Mouse (Mus musculus): ENCODE data around the gene Cntd1.
A peak's percentile ranks its signal among the peaks of the same experiment; 100 is the strongest.

Cntd1 gene

DNA sequence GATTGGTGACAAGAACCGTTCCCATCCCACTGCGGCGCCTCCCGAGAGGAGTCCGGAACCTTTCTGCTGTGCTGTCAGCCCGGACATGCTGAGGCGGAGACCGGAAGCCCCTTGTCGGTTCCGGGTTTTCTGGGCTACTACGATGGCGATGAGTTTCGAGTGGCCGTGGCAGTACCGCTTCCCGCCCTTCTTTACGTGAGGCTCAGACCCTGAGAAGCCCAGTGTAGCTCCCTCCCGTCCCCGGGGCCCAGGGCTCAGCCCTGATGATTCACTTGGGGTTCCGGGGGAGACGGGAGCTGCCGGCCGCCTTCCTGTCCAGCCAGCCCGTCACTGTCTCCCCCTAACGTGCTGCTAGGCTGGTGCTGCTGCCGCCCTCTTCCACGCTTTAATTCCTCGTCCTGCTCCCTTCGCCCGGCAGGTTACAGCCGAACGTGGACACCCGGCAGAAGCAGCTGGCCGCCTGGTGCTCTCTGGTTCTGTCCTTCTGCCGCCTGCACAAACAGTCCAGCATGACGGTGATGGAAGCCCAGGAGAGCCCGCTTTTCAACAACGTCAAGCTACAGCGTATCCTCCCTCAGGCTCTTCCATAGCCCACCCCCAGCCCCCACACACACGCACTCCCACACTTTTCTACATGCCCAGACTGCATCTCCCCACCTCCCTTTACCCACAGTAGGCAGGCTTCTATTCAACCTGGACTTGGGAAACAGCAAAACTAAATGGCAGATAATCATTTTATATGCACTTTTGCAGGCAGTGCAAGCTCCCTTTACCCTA lies 25.0 kb upstream of the Cntd1 start, which contains the start of gene Vps25:
Gene Vps25, plus strand, starts transcription at position 95 of the 777 bp plus-strand sequence.
- peak; percentile 67 for DNase-seq (ENCODE audit: low read depth, low spot score)

DNA sequence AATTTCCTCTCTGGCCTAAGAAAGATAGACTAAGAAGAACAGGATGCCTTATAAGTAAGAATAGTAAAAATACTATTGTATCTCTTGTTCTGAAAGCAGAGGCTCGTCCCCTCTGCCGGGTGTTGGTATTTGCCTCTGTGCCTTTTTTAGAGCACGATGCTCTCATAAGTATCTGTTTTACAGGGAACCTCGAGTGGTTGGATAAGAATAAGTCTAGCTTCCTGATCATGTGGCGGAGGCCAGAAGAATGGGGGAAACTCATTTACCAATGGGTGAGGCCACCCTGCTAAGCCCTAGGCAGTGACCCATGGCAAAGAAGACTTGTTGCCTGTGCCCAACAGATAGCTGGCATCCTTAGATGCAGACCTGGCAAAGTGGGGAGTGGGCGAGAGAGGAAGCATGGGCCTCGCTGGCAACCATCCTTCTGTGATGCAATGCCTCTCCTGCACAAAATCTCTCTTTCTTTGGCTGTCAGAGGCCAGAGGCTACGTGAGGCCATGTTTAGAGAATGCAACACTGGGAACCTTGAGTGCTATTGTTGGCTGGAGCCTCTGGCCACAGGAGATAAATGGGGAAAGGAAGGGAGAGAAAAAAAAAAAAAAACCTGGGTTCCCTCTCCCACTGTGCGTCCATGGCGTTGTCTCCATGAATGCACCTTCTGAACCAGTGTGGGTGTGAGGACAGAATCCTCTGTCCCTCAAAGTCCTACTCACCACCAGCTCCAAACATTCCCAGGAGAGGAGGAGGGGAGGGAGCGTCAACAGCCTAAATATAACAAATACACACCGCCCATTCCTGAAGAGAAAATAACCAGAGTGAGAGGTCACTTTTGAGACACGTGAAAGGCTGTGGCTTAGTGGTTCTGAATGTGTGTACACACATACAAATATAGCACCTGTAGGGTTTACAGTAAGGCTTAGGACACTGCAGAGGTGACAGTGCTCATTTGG lies 22.7 kb upstream of the Cntd1 start:
- no peak for DNase-seq (ENCODE audit: low read depth, low spot score)

DNA sequence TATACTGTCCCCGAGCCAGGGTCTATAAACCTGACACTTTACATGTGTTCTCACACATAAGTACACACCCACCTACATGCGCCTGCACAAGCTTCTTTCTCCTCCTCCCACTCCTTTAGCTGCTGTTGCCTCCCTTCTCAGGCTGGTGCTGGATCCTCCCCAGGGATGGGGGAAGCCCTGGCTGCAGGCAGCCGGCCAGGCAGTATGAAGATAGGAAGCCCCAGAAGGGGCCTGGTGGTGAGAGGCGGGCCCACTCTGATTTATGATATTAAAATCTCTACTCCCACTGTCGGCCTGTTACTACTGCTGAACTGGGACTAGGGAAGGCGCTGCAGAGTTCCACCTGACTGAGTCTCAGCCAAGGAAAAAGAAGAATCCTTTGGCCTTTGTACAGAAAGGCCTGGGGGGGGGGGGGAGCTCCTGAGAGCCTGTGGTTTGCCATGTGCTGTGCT lies 19.5 kb upstream of the Cntd1 start:
- DNase-seq (ENCODE audit: low read depth, low spot score), result no peak

DNA sequence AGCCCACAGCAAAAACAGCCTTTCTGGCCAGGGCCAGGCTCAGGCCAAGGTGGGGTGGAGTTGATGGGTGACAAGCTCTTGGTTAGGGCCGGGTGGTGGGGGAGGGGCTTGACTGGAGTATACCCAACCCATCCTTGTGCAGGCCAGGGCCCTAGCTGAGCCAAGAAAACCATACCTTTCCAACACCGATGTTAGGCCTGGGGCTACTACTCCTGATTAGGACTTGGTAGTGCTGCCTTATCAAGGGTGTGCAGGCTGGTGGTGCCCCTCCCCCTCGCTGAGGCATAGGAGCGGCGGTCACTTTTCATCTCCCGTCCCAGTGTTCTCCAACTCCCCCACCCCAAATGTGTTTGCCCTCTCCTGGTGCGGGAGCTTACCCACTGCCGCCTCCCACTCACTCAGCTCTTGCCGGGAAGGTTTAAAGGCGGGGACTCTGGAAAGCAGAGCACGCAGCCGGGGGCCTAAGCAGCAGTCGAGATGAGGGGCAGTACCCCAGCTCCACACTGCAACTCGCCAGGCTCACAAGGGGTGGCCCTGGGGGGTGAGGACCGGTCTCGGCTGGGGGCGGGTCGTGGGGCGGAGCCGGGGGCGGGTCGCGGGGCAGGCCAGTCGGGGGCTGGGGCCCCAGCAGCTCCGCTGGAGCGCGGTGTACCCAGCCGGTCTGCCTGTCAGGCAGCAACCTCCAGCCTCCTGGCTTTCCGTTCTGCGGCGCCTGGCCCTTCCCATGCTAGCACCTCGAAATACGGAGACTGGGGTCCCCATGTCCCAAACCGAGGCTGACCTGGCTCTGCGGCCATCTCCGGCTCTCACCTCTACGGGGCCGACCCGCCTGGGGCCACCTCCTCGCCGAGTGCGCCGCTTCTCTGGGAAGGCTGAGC lies 18.6 kb upstream of the Cntd1 start, which contains the start of gene Wnk4:
Gene Wnk4, plus strand, starts transcription at position 620 of the 878 bp plus-strand sequence.
- no peak for DNase-seq (ENCODE audit: low read depth, low spot score)

DNA sequence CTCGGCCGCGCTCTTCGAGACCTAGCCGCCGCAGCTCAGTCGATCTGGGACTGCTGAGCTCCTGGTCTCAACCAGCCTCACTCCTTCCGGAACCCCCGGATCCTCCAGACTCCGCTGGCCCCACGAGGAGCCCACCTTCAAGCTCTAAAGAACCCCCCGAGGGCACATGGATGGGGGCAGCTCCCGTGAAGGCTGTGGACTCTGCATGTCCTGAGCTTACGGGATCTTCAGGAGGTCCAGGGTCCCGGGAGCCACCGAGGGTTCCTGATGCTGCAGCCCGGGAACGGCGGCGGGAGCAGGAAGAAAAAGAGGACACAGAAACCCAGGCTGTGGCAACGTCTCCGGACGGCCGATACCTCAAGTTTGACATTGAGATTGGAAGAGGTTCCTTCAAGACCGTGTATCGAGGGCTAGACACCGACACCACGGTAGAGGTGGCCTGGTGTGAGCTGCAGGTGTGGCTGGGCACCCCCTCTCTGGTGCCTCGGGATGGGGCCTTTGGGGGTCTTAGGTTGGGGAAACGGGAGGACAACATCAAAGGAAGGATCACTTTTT lies 17.9 kb upstream of the Cntd1 start:
- DNase-seq (ENCODE audit: low read depth, low spot score), result no peak

DNA sequence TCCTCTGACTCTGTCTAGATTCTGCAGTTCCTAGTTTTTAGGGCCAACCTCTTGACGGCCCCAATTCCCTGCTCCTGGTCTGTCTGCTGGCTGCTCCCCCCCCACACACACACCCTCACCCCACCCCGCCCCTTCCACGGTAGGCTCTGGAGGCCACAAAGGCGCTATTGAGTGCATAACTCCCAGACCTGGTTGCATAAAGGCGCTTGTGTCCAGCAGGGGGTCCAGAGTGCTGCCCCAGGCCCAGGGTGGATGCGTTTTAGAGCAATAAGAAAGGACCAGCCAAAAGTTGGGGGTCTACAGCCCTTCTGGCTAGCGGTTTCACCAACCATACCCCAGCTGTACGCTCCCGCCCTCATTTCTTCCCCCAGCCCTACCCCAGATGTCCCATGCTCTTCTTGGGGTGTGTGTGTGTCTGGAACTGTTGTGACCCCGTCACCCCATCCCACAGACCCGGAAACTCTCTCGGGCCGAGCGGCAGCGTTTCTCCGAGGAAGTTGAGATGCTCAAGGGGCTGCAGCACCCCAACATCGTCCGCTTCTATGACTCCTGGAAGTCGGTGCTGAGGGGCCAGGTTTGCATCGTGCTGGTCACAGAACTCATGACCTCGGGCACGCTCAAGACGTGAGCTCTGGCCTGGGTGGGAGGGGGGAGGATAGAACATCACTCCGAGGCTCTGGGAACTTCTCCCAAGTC lies 16.4 kb upstream of the Cntd1 start:
- no peak for DNase-seq (ENCODE audit: low read depth, low spot score)

DNA sequence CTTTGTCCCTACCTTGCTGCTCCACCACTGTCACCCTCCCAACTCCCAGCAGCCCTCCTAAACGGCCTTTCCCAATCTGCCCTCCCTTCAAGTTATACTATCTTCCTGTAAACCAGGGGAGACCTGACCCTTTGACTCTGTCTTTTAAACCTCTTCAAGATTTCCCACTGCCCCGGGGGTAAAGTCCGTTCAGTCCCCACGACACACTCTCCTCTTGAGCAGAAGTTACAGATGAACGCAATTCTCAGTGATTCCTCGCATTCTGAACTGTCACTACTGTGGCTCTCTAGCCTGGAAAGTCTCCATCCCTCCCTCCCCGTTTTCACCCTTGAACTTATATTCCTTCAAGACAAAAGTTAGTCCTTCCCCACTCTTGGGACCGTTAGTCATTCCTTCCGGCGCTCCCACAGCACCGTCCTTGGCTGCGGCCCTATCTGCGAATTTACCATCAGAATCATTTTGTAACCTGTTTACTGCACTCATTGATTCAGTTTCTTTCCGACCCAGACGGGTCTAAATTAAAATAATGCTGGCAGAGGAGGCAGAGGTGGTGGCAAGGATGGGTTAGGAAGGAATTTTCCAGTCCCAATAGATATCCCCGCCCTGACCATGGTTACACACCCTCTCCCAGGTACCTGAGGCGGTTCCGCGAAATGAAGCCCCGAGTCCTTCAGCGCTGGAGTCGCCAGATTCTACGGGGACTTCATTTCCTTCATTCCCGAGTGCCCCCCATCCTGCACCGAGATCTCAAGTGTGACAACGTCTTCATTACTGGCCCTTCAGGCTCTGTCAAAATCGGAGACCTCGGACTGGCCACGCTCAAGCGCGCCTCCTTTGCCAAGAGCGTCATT lies 15.4 kb upstream of the Cntd1 start:
- no peak for DNase-seq (ENCODE audit: low read depth, low spot score)

DNA sequence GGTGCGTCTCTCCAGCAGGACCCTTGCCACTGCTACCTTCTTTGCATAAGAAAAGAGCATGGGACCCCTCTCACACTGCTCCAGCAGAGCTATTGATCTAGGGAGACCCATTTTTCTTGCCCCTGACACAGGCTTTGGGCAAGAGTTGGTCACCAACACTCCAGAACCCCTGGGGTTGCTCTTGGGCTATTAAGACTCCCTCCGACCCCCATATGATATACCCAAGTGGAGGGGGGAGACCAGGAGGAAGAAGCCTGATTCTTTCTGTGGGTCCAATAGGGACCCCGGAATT lies 14.9 kb upstream of the Cntd1 start:
- no peak for DNase-seq (ENCODE audit: low read depth, low spot score)

DNA sequence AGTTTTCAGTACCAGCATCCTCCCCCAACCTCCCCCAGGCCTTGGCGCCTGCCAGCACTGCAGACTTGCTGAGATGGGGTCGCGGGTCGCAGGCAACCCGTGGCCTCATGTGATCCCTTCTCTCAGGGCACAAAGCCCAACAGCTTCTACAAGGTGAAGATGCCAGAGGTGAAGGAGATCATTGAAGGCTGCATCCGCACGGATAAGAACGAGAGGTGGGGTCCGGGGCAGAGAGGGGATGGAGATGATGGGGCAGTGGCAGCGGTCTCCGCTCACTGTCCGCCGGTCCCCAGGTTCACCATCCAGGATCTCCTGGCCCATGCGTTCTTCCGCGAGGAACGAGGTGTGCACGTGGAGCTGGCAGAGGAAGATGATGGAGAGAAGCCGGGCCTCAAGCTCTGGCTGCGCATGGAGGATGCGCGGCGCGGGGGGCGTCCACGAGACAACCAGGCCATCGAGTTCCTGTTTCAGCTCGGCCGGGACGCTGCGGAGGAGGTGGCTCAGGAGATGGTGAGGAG lies 13.8 kb upstream of the Cntd1 start:
- no peak for DNase-seq (ENCODE audit: low read depth, low spot score)

DNA sequence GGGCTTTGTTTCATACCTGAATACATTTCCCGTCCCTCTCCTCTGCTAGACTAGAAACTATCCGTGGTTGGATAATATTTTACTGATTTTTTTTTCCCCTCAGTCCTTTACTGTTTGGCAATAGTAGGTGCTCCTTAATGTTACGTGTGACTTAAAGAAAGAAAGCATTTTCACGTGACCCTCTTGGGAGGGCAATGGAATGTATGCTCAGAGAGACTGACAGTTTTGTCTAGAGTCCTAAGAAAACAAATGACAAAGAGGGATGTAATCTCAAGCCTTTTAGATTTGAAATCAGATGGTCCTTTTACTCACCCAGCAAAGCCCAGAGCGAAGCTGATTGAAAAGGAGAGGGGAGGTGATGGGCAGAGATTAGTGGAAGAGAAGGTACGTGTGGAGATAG lies 12.9 kb upstream of the Cntd1 start:
- no peak for DNase-seq (ENCODE audit: low read depth, low spot score)

DNA sequence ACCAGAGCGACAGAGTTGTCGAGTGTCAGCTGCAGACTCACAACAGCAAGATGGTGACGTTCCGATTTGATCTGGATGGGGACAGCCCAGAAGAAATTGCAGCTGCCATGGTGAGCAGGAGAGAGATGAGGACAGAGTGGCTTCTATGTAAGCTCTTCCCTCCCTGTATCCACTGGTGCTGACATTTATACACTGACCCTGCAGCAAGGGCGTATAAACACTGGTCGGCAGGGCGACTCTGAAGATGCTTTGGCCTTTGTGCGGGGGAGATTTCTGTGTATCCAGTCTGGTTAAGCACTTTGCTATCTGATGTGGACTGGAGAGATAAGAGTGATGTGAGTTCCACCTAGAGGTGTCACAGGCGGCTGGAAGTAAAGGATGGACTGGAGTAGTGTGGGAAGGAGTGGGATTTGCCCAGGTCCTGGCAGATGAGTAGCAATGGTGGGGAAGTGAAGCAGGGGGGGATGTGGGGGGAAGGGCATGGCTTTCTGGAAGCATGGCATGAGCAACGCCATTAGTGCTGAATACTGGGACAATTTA lies 9.2 kb upstream of the Cntd1 start:
- DNase-seq (ENCODE audit: low read depth, low spot score), result no peak

DNA sequence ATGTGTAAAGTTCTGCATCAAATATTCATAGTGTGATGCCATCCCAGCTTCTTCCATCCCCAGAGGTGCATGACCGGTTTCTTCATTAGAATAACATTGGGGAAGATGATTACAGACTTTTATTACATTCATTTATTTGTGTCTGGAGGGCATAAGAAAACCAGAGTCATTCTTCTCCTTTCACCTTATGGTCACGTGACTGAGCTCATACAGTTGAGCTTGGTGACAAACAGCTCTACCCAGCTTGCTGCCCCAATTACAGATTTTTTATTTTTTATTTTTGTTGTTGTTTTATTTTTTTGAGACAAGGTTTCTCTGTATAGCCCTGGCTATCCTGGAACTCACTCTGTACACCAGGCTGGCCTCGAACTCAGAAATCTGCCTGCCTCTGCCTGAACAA lies 6.4 kb upstream of the Cntd1 start:
- DNase-seq (ENCODE audit: low read depth, low spot score), result no peak

DNA sequence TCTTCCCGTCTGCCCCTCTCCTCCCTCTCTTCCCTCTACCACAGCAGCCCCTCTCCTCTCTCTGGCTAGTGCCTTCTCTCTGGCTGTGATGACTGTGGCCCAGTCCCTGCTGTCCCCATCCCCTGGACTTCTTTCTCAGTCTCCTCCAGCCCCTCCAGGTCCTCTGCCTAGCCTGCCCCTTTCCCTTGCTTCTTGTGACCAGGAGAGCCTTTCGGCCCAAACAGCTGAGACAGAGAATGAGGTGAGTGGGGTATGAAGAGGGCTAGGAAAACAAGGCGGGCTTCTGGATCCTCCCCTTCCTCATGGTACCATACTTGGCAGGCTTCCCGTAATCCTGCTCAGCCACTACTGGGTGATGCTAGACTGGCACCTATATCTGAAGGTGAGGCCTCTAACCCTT lies 3.5 kb upstream of the Cntd1 start:
- DNase-seq (ENCODE audit: low read depth, low spot score), result no peak

DNA sequence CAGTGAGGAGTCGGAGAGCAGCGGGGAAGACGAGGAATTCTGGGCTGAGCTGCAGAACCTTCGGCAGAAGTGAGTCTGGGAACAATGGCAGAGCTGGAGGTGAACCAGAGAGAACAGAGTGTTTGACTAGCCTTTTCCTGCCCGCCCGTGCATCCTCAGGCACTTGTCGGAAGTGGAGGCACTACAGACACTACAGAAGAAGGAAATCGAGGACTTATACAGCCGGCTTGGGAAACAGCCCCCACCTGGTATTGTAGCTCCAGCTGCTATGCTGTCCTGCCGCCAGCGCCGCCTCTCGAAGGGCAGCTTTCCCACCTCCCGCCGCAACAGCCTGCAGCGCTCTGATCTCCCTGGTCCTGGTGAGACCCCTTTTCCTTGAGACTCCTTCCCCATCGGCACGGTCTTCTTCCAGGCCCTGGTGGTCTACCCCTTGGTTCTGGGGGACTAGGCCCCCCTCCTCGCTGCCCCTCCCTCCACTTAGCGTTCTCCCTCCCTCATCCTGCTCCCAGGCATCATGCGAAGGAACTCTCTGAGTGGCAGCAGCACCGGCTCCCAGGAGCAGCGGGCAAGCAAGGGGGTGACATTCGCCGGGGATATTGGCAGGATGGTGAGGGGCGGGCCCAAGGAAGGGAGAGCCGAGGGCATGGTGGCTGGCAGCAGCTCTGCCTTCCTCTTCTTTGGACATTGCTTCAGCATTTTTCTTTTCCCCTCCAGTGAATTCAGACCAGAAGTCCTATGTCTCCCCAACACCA lies 2.3 kb upstream of the Cntd1 start:
- DNase-seq (ENCODE audit: low read depth, low spot score), result no peak

DNA sequence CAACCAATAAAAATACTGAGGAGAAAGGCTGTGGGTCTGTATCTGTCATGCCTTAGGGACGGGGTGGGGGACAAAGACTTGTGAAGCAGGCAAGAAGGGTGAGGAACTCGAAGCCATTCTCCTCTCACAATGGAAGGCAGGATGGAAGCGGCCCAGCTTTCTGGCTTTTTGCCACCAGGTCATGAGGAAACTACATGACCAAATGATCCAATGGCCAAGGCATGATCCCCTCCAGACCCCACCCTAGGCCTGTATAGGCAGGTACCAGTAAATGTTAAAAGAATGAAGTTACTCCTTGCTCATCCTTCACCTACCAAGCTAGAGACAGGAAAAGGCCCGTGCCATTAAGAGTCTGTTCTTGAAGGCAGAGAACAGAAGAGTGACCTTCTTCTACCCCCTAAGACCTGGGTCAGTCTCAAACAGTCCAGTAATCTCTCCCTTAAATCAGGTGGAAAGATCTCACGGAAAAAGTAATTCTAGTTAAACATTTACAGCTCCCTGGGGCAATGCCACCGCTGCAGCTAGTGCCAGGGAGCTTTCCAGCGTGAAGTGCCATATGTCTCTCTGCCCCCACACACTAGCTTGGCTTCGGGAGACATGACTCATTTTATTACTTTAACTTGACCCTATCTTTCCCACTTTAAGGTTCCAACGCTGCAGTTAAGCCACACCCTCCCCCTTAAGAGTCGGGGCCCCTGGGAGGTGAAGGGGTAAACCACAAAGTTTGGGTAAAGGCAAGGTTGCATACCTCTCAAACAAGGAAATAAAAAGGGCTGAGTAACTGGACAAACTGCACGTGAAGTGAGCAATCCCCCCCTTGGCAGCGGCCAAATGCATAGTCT lies 1.2 kb upstream of the Cntd1 start:
- no peak for DNase-seq (ENCODE audit: low read depth, low spot score)

DNA sequence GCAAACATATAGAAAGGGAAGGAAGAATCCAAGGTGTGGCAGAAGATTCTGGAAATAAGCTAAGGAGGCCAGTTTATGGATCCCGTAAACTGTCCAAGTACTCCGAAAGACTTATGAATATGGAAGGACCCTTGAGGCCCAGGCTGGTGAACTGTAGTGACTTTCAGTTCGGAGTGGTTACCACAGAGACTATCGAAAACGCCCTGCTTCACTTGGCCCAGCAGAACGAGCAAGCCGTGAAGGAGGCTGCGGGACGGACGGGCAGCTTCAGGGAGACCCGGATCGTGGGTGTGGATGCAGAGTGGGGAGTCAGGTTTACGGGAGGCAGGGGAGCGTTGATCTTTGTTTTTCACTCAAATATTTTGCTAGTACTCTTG lies 369 bp downstream of the Cntd1 start:
- DNase-seq (ENCODE audit: low read depth, low spot score), result no peak

DNA sequence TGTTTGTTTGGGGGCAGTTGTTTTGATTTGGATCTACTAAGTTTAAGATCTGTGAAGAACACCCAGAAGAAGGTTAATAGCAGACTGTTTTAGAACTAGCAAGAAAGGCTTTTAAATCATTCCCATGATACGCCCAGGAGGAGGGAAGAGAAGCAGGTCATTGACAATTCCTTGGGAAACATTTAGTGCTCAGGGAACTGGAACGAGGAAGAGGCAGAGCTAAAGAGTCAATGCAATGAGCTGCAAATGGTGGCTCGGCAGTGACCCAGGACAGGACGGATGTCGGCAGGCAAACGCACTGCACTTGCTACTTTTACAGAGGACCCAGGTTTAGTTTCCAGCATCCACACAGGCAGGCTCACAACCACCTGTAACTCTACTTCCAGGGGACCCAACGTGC lies 2.0 kb downstream of the Cntd1 start:
- DNase-seq (ENCODE audit: low read depth, low spot score), result no peak

DNA sequence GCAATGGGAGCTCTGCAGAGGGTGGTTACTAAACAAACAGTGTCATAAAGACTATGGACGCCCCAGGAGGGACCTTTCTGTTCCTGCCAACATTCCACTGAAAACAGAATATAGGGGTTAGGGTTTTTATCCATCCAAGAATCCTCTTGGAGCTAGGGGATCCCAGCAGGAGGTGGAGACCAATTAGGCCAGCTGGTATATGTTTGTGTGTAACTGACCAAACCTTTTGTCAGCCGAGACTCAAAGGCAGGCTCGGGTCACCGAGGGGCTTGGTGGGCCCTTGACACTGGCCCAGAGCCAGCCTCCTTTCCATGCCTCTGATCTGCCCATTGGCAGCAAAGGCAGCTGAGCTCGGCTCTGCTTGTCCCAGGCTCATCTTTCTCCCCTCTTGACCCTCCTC lies 4.1 kb downstream of the Cntd1 start:
- no peak for DNase-seq (ENCODE audit: low read depth, low spot score)

Measured in WW6 (cell line).